Mouse (Mus musculus) left cerebral cortex, postnatal 25 days (tissue): Measurements from ENCODE around the gene Emx1. TPM values are rescaled to one million over a fixed set of nuclear protein-coding genes. Genes with fewer than 3 reads are reported as not detected.

Source experiments
- total RNA-seq, 2 experiments: library from RNA; stranded (reverse); gene quantifications; 2 replicates each; pipeline ENCODE4 v1.2.3; 2021

The Emx1 gene
- total RNA-seq, 2 experiments from 2014 or later: 33.6 to 33.7 TPM

Other genes with a start within 250 kb of the Emx1 start
- gene Exoc6b, start 117.9 kb upstream of the Emx1 start, total RNA-seq: 10 to 100 TPM; 81.3 to 85.1 TPM
- 10 to 100 TPM; 36.9 to 38.2 TPM for gene Spr, start 49.7 kb upstream of the Emx1 start, total RNA-seq
- 100 to 1,000 TPM; 165 TPM for gene Sfxn5, start 146.0 kb downstream of the Emx1 start, total RNA-seq
- 10 to 100 TPM; 65.7 to 66.8 TPM for gene Rab11fip5, start 187.2 kb downstream of the Emx1 start, total RNA-seq
- not detected for gene Noto, start 236.4 kb downstream of the Emx1 start, total RNA-seq
- gene Smyd5, start 244.6 kb downstream of the Emx1 start, total RNA-seq: 10 to 100 TPM; 38.6 to 39.4 TPM